Mouse (Mus musculus) neural tube, embryonic 12.5 days (tissue): ENCODE measurements at regions not wholly inside any gene's neighbourhood (a gene's known extent, or its start where the extent isn't known, plus 50 kb on each side); places are given as distances from the start of the nearest gene placed in this dataset.

ENCODE experiments used
- ATAC-seq: fragments of 200-750 bp; cut with Nextera tagmentation; 2 replicates; pipeline ENCODE4 v1.8.0; 2017; ENCODE audit warnings: low read depth, mild to moderate bottlenecking, moderate TSS enrichment, moderate library complexity; ENCODE audit not compliant: low FRiP score
- H3K27ac ChIP-seq: fragments of 300-500 bp; sonication (generic); 2 replicates; pipeline ENCODE4 v1.5.1; 2016
- H3K27me3 ChIP-seq: fragments of 300-500 bp; sonication (generic); replicated peaks from 2 replicates; pipeline ENCODE4 v1.6.1; 2016; ENCODE audit warnings: mild to moderate bottlenecking
- H3K36me3 ChIP-seq: fragments of 300-500 bp; sonication (generic); 2 replicates; pipeline ENCODE4 v1.6.1; 2016; ENCODE audit warnings: mild to moderate bottlenecking
- H3K4me1 ChIP-seq: fragments of 300-500 bp; sonication (generic); 2 replicates; pipeline ENCODE4 v1.6.1; 2016
- H3K4me2 ChIP-seq: fragments of 300-500 bp; sonication (generic); replicated peaks from 2 replicates; pipeline ENCODE4 v1.6.1; 2016; ENCODE audit warnings: mild to moderate bottlenecking
- H3K4me3 ChIP-seq: fragments of 300-500 bp; sonication (generic); 2 replicates; pipeline ENCODE4 v1.5.1; 2016
- H3K9ac ChIP-seq: fragments of 300-500 bp; sonication (generic); 2 replicates; pipeline ENCODE4 v1.6.1; 2016; ENCODE audit warnings: mild to moderate bottlenecking
- H3K9me3 ChIP-seq: fragments of 300-500 bp; sonication (generic); 2 replicates; pipeline ENCODE4 v1.6.1; 2016; ENCODE audit warnings: mild to moderate bottlenecking
- WGBS: fragments of 180-500 bp; shearing (Covaris S2); methylation state at CpG from one replicate; pipeline ENCODE4 v1.1.7; 2016; 5-methylcytosine and 5-hydroxymethylcytosine counted together

GRCm38 (mm10) chr11:57583636-57584277, 61.5 kb upstream of the Galnt10 start:
- H3K4me3 ChIP-seq: no peak overlapping the region
- H3K36me3 ChIP-seq: no peaks in the 10 kb centered on the region
- no peaks in the 10 kb centered on the region for H3K27me3 ChIP-seq
- 19% methylated on average over 7 of the region's 7 CpGs for WGBS
- no peaks in the 10 kb centered on the region for H3K9me3 ChIP-seq
- peaks cover 26% of the 10 kb centered on the region for H3K4me1 ChIP-seq
- H3K27ac ChIP-seq: no peak overlapping the region
- 0 out of 2 replicates have a peak overlapping the region, but pooled peaks have one; percentile 38 for H3K9ac ChIP-seq
- peak overlapping the region; percentile 40 for H3K4me2 ChIP-seq
- ATAC-seq: peak; percentile 51

- ATAC-seq: no peak
- Histone ChIP-seq H3K4me2 (no peak overlapping the region), H3K9me3 (no peaks in the 10 kb centered on the region), H3K9ac (no peak overlapping the region), H3K27ac (no peak overlapping the region), H3K4me1 (peaks cover 26% of the 10 kb centered on the region), H3K27me3 (no peaks in the 10 kb centered on the region), H3K4me3 (no peak overlapping the region), H3K36me3 (no peaks in the 10 kb centered on the region)
- 86% methylated on average over 3 of the region's 3 CpGs for WGBS
Observed at GRCm38 (mm10) chr11:57585646-57586045, 59.6 kb upstream of the Galnt10 start.

- Histone ChIP-seq H3K4me3 (no peak overlapping the region), H3K4me2 (no peak overlapping the region), H3K9ac (no peak overlapping the region), H3K27me3 (no peaks in the 10 kb centered on the region), H3K9me3 (no peaks in the 10 kb centered on the region), H3K27ac (no peak overlapping the region), H3K36me3 (no peaks in the 10 kb centered on the region), H3K4me1 (peaks cover 3% of the 10 kb centered on the region; the same call in 1 of the 2 replicates)
- ATAC-seq: no peak
- WGBS: 91% methylated on average over 7 of the region's 7 CpGs
Observed at GRCm38 (mm10) chr11:57592228-57592748, 53.0 kb upstream of the Galnt10 start.
